Mouse (Mus musculus) kidney, embryonic 16.5 days (tissue): ENCODE measurements around the gene Cilp2. TPM values are rescaled to one million over a fixed set of nuclear protein-coding genes. Genes with fewer than 3 reads are reported as not detected.

Experiments
- ATAC-seq: fragments of 200-750 bp; cut with Nextera tagmentation; 2 replicates; pipeline ENCODE4 v1.8.0; 2017; ENCODE audit warnings: moderate TSS enrichment; ENCODE audit not compliant: low FRiP score, low TSS enrichment
- H3K27ac ChIP-seq: fragments of 300-500 bp; sonication (generic); 2 replicates; pipeline ENCODE4 v1.5.1; 2014; ENCODE audit warnings: low read length
- H3K27me3 ChIP-seq: fragments of 300-500 bp; sonication (generic); 2 replicates; pipeline ENCODE4 v1.6.1; 2014; ENCODE audit warnings: low read length, control low read depth, mixed read lengths; ENCODE audit not compliant: insufficient read depth
- H3K36me3 ChIP-seq: fragments of 300-500 bp; sonication (generic); 2 replicates; pipeline ENCODE4 v1.6.1; 2014; ENCODE audit warnings: low read length, control low read depth, mixed read lengths; ENCODE audit not compliant: insufficient read depth
- H3K4me1 ChIP-seq: fragments of 300-500 bp; sonication (generic); 2 replicates; pipeline ENCODE4 v1.6.1; 2014; ENCODE audit warnings: low read length, control low read depth, mixed read lengths; ENCODE audit not compliant: insufficient read depth
- H3K4me2 ChIP-seq: fragments of 300-500 bp; sonication (generic); replicated peaks from 2 replicates; pipeline ENCODE4 v1.6.1; 2014; ENCODE audit warnings: low read depth, low read length
- H3K4me3 ChIP-seq: fragments of 300-500 bp; sonication (generic); 2 replicates; pipeline ENCODE4 v1.5.1; 2014; ENCODE audit warnings: mild to moderate bottlenecking, low read length
- H3K9ac ChIP-seq: fragments of 300-500 bp; sonication (generic); replicated peaks from 2 replicates; pipeline ENCODE4 v1.6.1; 2014; ENCODE audit warnings: low read length
- H3K9me3 ChIP-seq: fragments of 300-500 bp; sonication (generic); 2 replicates; pipeline ENCODE4 v1.6.1; 2016; ENCODE audit warnings: low read length, control low read depth
- WGBS: fragments of 180-500 bp; shearing (Covaris S2); extraction: QIAGEN DNeasy Blood & Tissue Kit; methylation state at CpG from one replicate; pipeline ENCODE4 v1.1.7; 2014; 5-methylcytosine and 5-hydroxymethylcytosine counted together
- polyA plus RNA-seq: library from polyadenylated mRNA; unstranded; fragments of >200 nt; fragmentation: Nextera tagmentation; extraction: Ambion mirVana; gene quantifications from 2 replicates; pipeline ENCODE4 v1.2.1, GENCODE M21; 2015

Cilp2 gene
- polyA plus RNA-seq, 1 experiment from 2014 or later, result 0.94 TPM

- peak within 1 kb of the TSS; percentile 83 for H3K4me3 ChIP-seq
- no peaks in the 10 kb centered on the region for H3K27me3 ChIP-seq
- peak within 1 kb of the TSS; percentile 88 for H3K4me2 ChIP-seq
- peak; percentile 46 for ATAC-seq
- H3K36me3 ChIP-seq, result 0 out of 2 replicates have a peak, but pooled peaks cover 7% of the 10 kb centered on the region
- 3% methylated on average over 89 of the region's 89 CpGs for WGBS
- H3K4me1 ChIP-seq, result peaks cover 39% of the 10 kb centered on the region
- peak within 1 kb of the TSS; percentile 94 for H3K27ac ChIP-seq
- H3K9me3 ChIP-seq, result no peaks in the 10 kb centered on the region
- H3K9ac ChIP-seq, result peak within 1 kb of the TSS; percentile 87
Observed at GRCm38 (mm10) chr8:69902163-69903062, 14.9 kb upstream of the Cilp2 start, which contains the start of the genes Tssk6, Ndufa13 and Yjefn3. Gene Tssk6, plus strand, starts transcription at chr8:69902184. Gene Ndufa13, minus strand, starts transcription at chr8:69902558. Gene Yjefn3, minus strand, starts transcription at chr8:69902712.

- no peaks in the 10 kb centered on the region for H3K9me3 ChIP-seq
- peak overlapping the region; percentile 87 for H3K9ac ChIP-seq
- H3K27ac ChIP-seq, result peak overlapping the region; percentile 94
- WGBS, result under 1% methylated on average over 41 of the region's 41 CpGs
- peak overlapping the region; percentile 83 for H3K4me3 ChIP-seq
- H3K4me1 ChIP-seq, result peaks cover 39% of the 10 kb centered on the region
- no peaks in the 10 kb centered on the region for H3K27me3 ChIP-seq
- peak overlapping the region; percentile 88 for H3K4me2 ChIP-seq
- 0 out of 2 replicates have a peak, but pooled peaks cover 7% of the 10 kb centered on the region for H3K36me3 ChIP-seq
- ATAC-seq, result peak; percentile 72
Observed at GRCm38 (mm10) chr8:69901484-69902162, 14.1 kb upstream of the Cilp2 start.

GRCm38 (mm10) chr8:69900895-69901451 is 13.5 kb upstream of the Cilp2 start:
- peaks cover 39% of the 10 kb centered on the region for H3K4me1 ChIP-seq
- 14% methylated on average over 12 of the region's 12 CpGs for WGBS

GRCm38 (mm10) chr8:69899876-69900275 is 12.4 kb upstream of the Cilp2 start:
- no peak for ATAC-seq
- H3K9me3 ChIP-seq, result no peaks in the 10 kb centered on the region
- H3K4me2 ChIP-seq, result 0 out of 2 replicates have a peak overlapping the region, but pooled peaks have one; percentile 88
- H3K27me3 ChIP-seq, result no peaks in the 10 kb centered on the region
- peaks cover 39% of the 10 kb centered on the region for H3K4me1 ChIP-seq
- no peak overlapping the region for H3K9ac ChIP-seq
- H3K4me3 ChIP-seq, result no peak overlapping the region
- H3K36me3 ChIP-seq, result peaks cover 12% of the 10 kb centered on the region; the same call in 1 of the 2 replicates
- no peak overlapping the region for H3K27ac ChIP-seq
- WGBS, result 88% methylated on average over 2 of the region's 2 CpGs

More at GRCm38 (mm10) chr8:69900895-69901451, 13.5 kb upstream of the Cilp2 start:
- peak overlapping the region; percentile 94 for H3K27ac ChIP-seq
- no peaks in the 10 kb centered on the region for H3K9me3 ChIP-seq
- no peaks in the 10 kb centered on the region for H3K27me3 ChIP-seq
- H3K4me2 ChIP-seq, result peak overlapping the region; percentile 88
- ATAC-seq, result no peak
- H3K36me3 ChIP-seq, result peaks cover 11% of the 10 kb centered on the region; the same call in 1 of the 2 replicates
- peak overlapping the region; percentile 83 for H3K4me3 ChIP-seq
- H3K9ac ChIP-seq, result peak overlapping the region; percentile 87

GRCm38 (mm10) chr8:69897857-69898256 is 10.4 kb upstream of the Cilp2 start:
- Histone ChIP-seq H3K36me3 (peaks cover 19% of the 10 kb centered on the region; the same call in 1 of the 2 replicates), H3K27ac (no peak overlapping the region), H3K4me1 (peaks cover 26% of the 10 kb centered on the region), H3K4me2 (no peak overlapping the region), H3K27me3 (no peaks in the 10 kb centered on the region), H3K9ac (no peak overlapping the region), H3K4me3 (no peak overlapping the region), H3K9me3 (no peaks in the 10 kb centered on the region)
- 88% methylated on average over 6 of the region's 6 CpGs for WGBS
- ATAC-seq, result no peak

- no peak overlapping the region for H3K4me2 ChIP-seq
- H3K4me3 ChIP-seq, result no peak overlapping the region
- 61% methylated on average over 4 of the region's 4 CpGs for WGBS
- H3K9ac ChIP-seq, result no peak overlapping the region
- peaks cover under 1% of the 10 kb centered on the region for H3K27me3 ChIP-seq
- H3K27ac ChIP-seq, result no peak overlapping the region
- no peak for ATAC-seq
- peaks cover 16% of the 10 kb centered on the region for H3K4me1 ChIP-seq
- no peaks in the 10 kb centered on the region for H3K9me3 ChIP-seq
- H3K36me3 ChIP-seq, result peaks cover 19% of the 10 kb centered on the region; the same call in 1 of the 2 replicates
Observed at GRCm38 (mm10) chr8:69895772-69896451, 8.4 kb upstream of the Cilp2 start.

- Histone ChIP-seq H3K27me3 (peaks cover 11% of the 10 kb centered on the region), H3K27ac (no peak overlapping the region), H3K36me3 (peaks cover 19% of the 10 kb centered on the region; the same call in 1 of the 2 replicates), H3K4me2 (no peak overlapping the region), H3K4me1 (peaks cover 6% of the 10 kb centered on the region), H3K9me3 (no peaks in the 10 kb centered on the region), H3K4me3 (no peak overlapping the region), H3K9ac (no peak overlapping the region)
- no peak for ATAC-seq
- WGBS, result 66% methylated on average over 6 of the region's 6 CpGs
Observed at GRCm38 (mm10) chr8:69894836-69895332, 7.4 kb upstream of the Cilp2 start.

GRCm38 (mm10) chr8:69893863-69894262 is 6.4 kb upstream of the Cilp2 start:
- H3K4me1 ChIP-seq, result peaks cover 6% of the 10 kb centered on the region
- peaks cover 21% of the 10 kb centered on the region for H3K27me3 ChIP-seq
- H3K9me3 ChIP-seq, result no peaks in the 10 kb centered on the region
- H3K27ac ChIP-seq, result no peak overlapping the region
- no peak overlapping the region for H3K4me2 ChIP-seq
- 39% methylated on average over 17 of the region's 17 CpGs for WGBS
- no peak overlapping the region for H3K9ac ChIP-seq
- no peak overlapping the region for H3K4me3 ChIP-seq
- no peak for ATAC-seq
- H3K36me3 ChIP-seq, result peaks cover 15% of the 10 kb centered on the region; the same call in 1 of the 2 replicates

- Histone ChIP-seq H3K9ac (no peak overlapping the region), H3K27ac (no peak overlapping the region), H3K36me3 (peaks cover 7% of the 10 kb centered on the region; the same call in 1 of the 2 replicates), H3K4me2 (no peak overlapping the region), H3K4me3 (no peak overlapping the region), H3K9me3 (no peaks in the 10 kb centered on the region), H3K27me3 (peaks cover 52% of the 10 kb centered on the region), H3K4me1 (peaks cover 29% of the 10 kb centered on the region)
- no peak for ATAC-seq
- WGBS, result 38% methylated on average over 19 of the region's 19 CpGs
Observed at GRCm38 (mm10) chr8:69890813-69891241, 3.3 kb upstream of the Cilp2 start.
